Mouse (Mus musculus): ENCODE measurements around the gene Runx3.

Gene Runx3

GRCm38 (mm10) chr4:135151111-135151987 lies 30.9 kb downstream of the Runx3 start:
- no peak for DNase-seq (ENCODE audit: low spot score)

GRCm38 (mm10) chr4:135151988-135152594 lies 31.6 kb downstream of the Runx3 start:
- DNase-seq (ENCODE audit: low spot score), result peak; percentile 57

- DNase-seq (ENCODE audit: low spot score), result peak; percentile 35
Observed at GRCm38 (mm10) chr4:135152834-135153259, 32.4 kb downstream of the Runx3 start.

GRCm38 (mm10) chr4:135153260-135154088 lies 33.0 kb downstream of the Runx3 start:
- no peak for DNase-seq (ENCODE audit: low spot score)

- no peak for DNase-seq (ENCODE audit: low spot score)
Observed at GRCm38 (mm10) chr4:135154089-135154949, 33.9 kb downstream of the Runx3 start.

- DNase-seq (ENCODE audit: low spot score), result no peak
Observed at GRCm38 (mm10) chr4:135155106-135155800, 34.8 kb downstream of the Runx3 start.

DNA sequence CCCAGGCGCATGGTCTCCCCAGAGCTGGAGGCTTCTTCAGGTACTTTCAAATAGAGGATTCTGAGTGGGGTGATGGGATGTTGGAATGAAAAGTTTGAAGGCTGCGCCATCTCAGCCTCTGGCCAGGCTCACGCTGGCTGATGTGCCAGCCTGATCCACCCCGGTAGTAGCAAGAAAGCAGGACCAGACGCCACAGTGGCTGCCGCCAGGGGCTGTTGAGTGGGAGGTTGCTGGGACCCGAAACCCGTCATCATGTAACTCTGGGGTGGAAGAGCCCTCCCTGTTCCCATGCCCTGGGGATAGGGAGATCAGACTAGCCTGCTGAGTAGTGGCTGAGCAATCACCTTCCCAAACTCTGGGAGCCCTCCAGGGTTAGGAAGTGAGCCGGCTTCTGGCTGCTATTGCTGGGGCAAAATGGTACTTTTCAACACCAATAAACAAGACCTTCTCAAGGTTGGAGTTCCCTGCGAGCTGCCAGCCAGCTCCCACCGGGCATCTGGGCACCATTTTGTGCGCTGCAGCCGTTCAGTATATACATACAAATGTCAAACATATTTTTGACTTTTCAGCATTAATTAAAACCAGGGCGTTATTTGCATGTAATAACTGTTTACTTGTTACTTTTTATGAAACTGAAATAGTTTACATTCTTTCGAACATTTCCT lies 35.5 kb downstream of the Runx3 start:
- no peak for DNase-seq (ENCODE audit: low spot score)

DNA sequence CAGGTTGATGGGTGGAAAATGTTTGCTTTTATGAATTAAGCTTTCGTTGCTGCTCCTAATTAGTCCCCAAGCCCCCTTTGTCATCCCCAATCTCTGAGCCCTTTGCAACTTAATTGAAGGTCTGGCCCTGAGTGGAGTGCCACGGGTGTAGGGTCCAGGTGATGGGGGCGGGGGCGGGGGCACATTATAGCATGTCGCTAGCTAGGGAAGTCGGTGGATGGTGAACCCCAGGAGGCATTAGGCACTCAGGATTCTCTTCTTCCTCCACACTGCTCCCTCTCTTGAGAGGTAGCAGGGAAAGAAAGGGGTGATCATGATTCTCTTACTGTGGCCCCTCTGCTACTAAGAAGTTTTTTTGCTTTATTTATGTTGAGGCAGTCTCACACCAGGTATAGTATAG lies 36.1 kb downstream of the Runx3 start:
- no peak for DNase-seq (ENCODE audit: low spot score)

- DNase-seq (ENCODE audit: low spot score), result no peak
Observed at GRCm38 (mm10) chr4:135157329-135157728, 36.9 kb downstream of the Runx3 start.

GRCm38 (mm10) chr4:135158724-135159409 lies 38.4 kb downstream of the Runx3 start:
- no peak for DNase-seq (ENCODE audit: low spot score)

GRCm38 (mm10) chr4:135159663-135160062 lies 39.2 kb downstream of the Runx3 start:
- no peak for DNase-seq (ENCODE audit: low spot score)

DNA sequence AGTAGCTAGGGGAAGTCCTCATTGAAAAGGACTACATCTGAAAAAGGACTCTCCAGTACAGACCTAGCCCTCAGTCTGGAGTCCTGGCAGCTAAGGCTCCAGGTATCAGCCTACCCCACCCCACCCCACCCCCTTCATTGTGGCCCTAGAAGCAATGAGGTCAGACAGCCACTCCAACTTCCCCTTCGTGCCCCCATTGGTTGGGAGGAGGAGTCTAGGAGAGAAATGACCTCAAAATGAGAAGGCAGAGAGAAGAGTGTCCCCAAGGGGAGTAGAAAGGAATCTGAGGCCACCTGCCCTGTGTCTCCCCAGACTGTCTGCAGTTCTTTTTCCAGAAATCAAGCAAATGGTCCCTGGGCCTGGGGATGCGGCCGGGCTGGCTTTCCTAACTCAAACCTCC lies 39.7 kb downstream of the Runx3 start:
- no peak for DNase-seq (ENCODE audit: low spot score)

DNA sequence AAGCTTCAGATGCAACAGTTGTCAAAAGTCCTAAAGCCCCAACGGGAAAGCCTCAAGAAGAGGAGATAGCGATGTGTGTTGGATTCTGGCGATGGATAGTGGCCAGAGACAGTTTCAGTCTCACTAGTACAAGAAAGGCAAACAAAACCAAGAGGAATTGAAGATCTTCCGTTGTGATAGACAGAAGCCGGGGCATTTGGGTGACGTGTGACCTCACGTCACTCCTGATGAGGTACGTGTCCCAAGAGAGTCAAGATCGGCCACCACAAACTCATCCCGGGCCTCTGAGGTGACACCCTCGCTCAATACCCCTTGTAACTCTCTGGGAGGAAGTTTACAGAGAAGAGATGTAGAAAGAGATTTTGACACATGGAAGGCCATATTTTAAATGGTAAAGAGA lies 41.0 kb downstream of the Runx3 start:
- no peak for DNase-seq (ENCODE audit: low spot score)

DNA sequence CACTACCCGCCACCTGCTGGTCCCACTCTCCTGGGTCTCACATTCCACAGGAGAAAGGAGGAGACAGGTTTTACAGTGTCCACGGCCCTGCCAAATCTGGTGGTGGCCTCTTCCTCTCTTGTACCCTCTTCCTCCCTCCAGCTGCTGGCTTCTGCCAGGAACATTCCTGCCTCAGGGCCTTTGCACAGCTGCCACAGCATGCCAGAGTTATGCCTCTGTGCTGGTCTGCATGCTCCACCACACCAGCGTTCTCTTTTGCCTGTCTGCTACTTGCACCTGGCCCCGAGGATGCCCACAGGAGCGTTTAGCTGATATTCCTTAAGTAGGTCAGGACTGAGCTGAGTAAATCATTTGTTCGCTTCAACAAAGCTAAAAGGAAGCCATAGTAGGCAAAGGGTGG lies 45.3 kb downstream of the Runx3 start:
- DNase-seq (ENCODE audit: low spot score), result no peak

- DNase-seq (ENCODE audit: low spot score), result no peak
Observed at GRCm38 (mm10) chr4:135166413-135167225, 46.2 kb downstream of the Runx3 start.

DNA sequence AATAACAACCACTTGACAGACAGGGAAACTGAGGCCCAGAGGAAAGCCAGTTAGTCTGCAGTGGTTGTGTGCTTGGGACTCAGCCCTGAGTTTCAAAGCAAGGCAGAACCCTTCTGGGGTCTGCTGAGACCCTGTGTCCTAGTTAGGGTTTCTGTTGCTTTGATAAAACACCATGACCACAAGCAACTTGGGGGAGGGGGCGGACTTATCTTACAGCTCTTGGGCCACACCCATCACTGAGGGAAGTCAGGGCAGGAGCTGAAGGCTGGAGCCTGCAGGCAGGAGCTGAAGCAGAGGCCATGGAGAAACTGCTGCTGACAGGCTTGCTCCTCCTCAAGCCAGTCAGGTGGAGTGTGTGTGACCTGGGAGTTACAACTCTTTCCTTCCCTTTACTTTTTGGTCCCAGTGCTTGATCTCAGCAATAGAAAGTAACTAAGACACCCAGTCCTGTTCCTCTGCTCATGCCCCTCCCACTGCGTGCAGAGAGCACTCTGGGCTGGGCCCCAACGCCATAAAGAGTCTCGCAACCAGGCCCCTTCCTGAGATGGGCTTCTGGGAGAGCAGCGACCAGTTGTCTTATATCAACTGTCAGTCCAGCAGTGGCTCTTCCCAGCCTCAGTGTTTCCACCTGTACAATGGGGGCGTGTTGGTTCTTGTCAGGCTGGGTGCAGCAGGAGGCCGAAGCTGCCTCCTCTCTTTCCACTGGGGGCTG lies 47.5 kb downstream of the Runx3 start:
- no peak for DNase-seq (ENCODE audit: low spot score)

DNA sequence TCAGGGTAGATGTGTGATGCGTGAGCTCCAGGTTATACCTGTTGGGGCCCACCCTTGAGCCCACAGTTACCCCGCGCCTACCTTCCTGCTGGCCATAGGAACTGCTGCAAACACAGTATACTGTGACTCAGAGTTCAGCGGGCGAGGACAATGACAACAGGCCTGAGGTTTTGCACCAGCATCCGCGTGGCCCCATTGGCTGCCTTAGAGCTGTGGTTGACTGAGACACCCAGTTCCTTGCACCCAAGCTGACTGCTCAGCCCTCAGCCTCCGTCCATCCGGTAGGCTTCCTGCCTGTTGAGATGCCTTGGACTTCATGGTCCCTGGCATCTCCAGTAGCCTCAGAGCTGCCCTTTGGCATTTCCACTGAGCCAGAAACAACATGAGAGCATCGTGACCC lies 48.6 kb downstream of the Runx3 start:
- DNase-seq (ENCODE audit: low spot score), result no peak

- no peak for DNase-seq (ENCODE audit: low spot score)
Observed at GRCm38 (mm10) chr4:135169501-135169900, 49.0 kb downstream of the Runx3 start.

Measured in testis, postnatal 14 days (tissue).